In the genomic region with DNA sequence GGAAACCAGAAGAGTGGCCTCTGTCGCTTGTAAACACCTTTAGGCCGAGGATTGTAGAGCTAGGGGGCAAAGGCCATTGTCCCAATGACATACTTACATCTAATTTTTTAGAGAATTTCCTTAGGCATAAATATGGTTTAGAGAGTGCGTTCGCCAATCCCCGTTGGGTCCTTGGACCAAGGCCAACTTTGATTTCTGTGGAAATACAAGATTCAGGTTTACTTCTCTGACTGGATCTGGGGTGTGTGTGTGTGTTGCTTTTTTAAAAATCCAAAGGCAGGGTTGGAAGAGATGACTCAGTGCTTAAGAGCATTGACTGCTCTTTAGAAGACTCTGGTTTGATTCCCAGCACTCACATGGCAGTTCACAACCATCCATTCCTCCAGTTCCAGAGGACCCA, we compare ENCODE assay signal across 11 mouse cellular contexts.
DNase-seq lines count a peak whose midpoint lies in the region; ATAC-seq lines count a peak whose summit lies in the region.
"Had no signal": no experiment of that assay in that cellular context is flagged by ENCODE, and none has a peak within 500 bp of the region (broad histone marks: within the 10 kb centered on the region; RNA-seq: fewer than 3 reads in every experiment).

No protein-coding gene starts in this region.

- H3K27ac ChIP-seq in kidney, embryonic 15.5 days, result no peak overlapping the region
- H3K27ac ChIP-seq in kidney, embryonic 16.5 days (ENCODE audit: low read length), result no peak overlapping the region
- no peak overlapping the region for H3K27ac ChIP-seq in forebrain, embryonic 12.5 days
- H3K27ac ChIP-seq in midbrain, embryonic 15.5 days, result no peak overlapping the region; the same call in 1 of the 2 replicates
- H3K27ac ChIP-seq: liver, embryonic 14.5 days had no signal

- H3K9me3 ChIP-seq in kidney, embryonic 15.5 days (replicated peaks), result no peaks in the 10 kb centered on the region
- no peaks in the 10 kb centered on the region for H3K9me3 ChIP-seq in kidney, embryonic 16.5 days (ENCODE audit: low read length)
- H3K9me3 ChIP-seq in forebrain, embryonic 12.5 days, result no peaks in the 10 kb centered on the region
- H3K9me3 ChIP-seq in midbrain, embryonic 15.5 days, result no peaks in the 10 kb centered on the region

- no peak for ATAC-seq in cerebellum, adult (ENCODE audit: insufficient number of reproducible peaks, low FRiP score, low TSS enrichment)
- no peak for ATAC-seq in kidney, embryonic 15.5 days (replicated peaks; ENCODE audit: low FRiP score)
- ATAC-seq in kidney, embryonic 16.5 days (ENCODE audit: low FRiP score, low TSS enrichment), result no peak
- ATAC-seq in forebrain, embryonic 12.5 days (ENCODE audit: low FRiP score), result no peak
- no peak for ATAC-seq in midbrain, embryonic 15.5 days (replicated peaks)
- ATAC-seq: inflammation-experienced regulatory T-cells, adult 6 months had no signal

- H3K36me3 ChIP-seq in kidney, embryonic 15.5 days, result no peaks in the 10 kb centered on the region
- no peaks in the 10 kb centered on the region for H3K36me3 ChIP-seq in kidney, embryonic 16.5 days (ENCODE audit: insufficient read depth, low read length)
- no peaks in the 10 kb centered on the region for H3K36me3 ChIP-seq in forebrain, embryonic 12.5 days (replicated peaks)
- H3K36me3 ChIP-seq in midbrain, embryonic 15.5 days (replicated peaks), result no peaks in the 10 kb centered on the region

- H3K27me3 ChIP-seq in kidney, embryonic 15.5 days, result peaks cover 10% of the 10 kb centered on the region; the same call in 1 of the 2 replicates
- peaks cover 3% of the 10 kb centered on the region; the same call in 1 of the 2 replicates for H3K27me3 ChIP-seq in kidney, embryonic 16.5 days (ENCODE audit: insufficient read depth, low read length)
- H3K27me3 ChIP-seq in forebrain, embryonic 12.5 days, result no peaks in the 10 kb centered on the region
- H3K27me3 ChIP-seq in midbrain, embryonic 15.5 days (replicated peaks), result no peaks in the 10 kb centered on the region

- DNase-seq in cerebellum, adult 9-10 months, result peak; percentile 49
- no peak for DNase-seq in right cerebral cortex, postnatal 14 days
- no peak for DNase-seq in urinary bladder, postnatal 14 days (ENCODE audit: low spot score)
- DNase-seq: adrenal gland, postnatal 10 days had no signal

- H3K4me2 ChIP-seq in kidney, embryonic 15.5 days, result no peak overlapping the region
- no peak overlapping the region for H3K4me2 ChIP-seq in kidney, embryonic 16.5 days (replicated peaks; ENCODE audit: low read depth, low read length)
- H3K4me2 ChIP-seq in forebrain, embryonic 12.5 days, result peak overlapping the region; percentile 82; the same call in 1 of the 2 replicates
- peak overlapping the region; percentile 92 for H3K4me2 ChIP-seq in midbrain, embryonic 15.5 days

- H3K4me1 ChIP-seq in kidney, embryonic 15.5 days, result 0 out of 2 replicates have a peak, but pooled peaks cover 8% of the 10 kb centered on the region
- peaks cover 8% of the 10 kb centered on the region; the same call in 1 of the 2 replicates for H3K4me1 ChIP-seq in kidney, embryonic 16.5 days (ENCODE audit: insufficient read depth, low read length)
- peaks cover 10% of the 10 kb centered on the region for H3K4me1 ChIP-seq in forebrain, embryonic 12.5 days
- H3K4me1 ChIP-seq in midbrain, embryonic 15.5 days, result peaks cover 10% of the 10 kb centered on the region; the same call in 1 of the 2 replicates

- no peak overlapping the region for H3K9ac ChIP-seq in kidney, embryonic 15.5 days
- no peak overlapping the region for H3K9ac ChIP-seq in kidney, embryonic 16.5 days (replicated peaks; ENCODE audit: low read length)
- H3K9ac ChIP-seq in forebrain, embryonic 12.5 days, result no peak overlapping the region
- H3K9ac ChIP-seq in midbrain, embryonic 15.5 days, result no peak overlapping the region
- H3K9ac ChIP-seq: liver, embryonic 14.5 days had no signal

- 84% methylated on average over 5 of the region's 5 CpGs for WGBS in kidney, embryonic 15.5 days
- 78% methylated on average over 5 of the region's 5 CpGs for WGBS in kidney, embryonic 16.5 days
- 76% methylated on average over 5 of the region's 5 CpGs for WGBS in forebrain, embryonic 12.5 days
- 74% methylated on average over 5 of the region's 5 CpGs for WGBS in midbrain, embryonic 15.5 days

- H3K4me3 ChIP-seq in kidney, embryonic 15.5 days (replicated peaks), result 0 out of 2 replicates have a peak overlapping the region, but pooled peaks have one; percentile 1
- H3K4me3 ChIP-seq in kidney, embryonic 16.5 days (ENCODE audit: low read length), result no peak overlapping the region
- H3K4me3 ChIP-seq in forebrain, embryonic 12.5 days (replicated peaks), result no peak overlapping the region
- no peak overlapping the region for H3K4me3 ChIP-seq in midbrain, embryonic 15.5 days

Comparison
In these comparisons a context has a peak if more than half of its experiments do, and no peak if none do; other contexts are left out.
1. H3K4me2 ChIP-seq: peak in forebrain, embryonic 12.5 days (single experiment) and midbrain, embryonic 15.5 days (single experiment); none in kidney, embryonic 15.5 days (single experiment) and kidney, embryonic 16.5 days (single experiment).